Mouse (Mus musculus) heart, embryonic 14.5 days (tissue): Measurements from ENCODE around the gene Zbtb17. TPM values are rescaled to one million over a fixed set of nuclear protein-coding genes. Genes with fewer than 3 reads are reported as not detected.
A peak's percentile ranks its signal among the peaks of the same experiment; 100 is the strongest.

ENCODE experiments used
- ATAC-seq: fragments of 200-750 bp; cut with Nextera tagmentation; 2 replicates; pipeline ENCODE4 v1.8.0; 2017; ENCODE audit warnings: low read depth, moderate TSS enrichment; ENCODE audit not compliant: insufficient number of reproducible peaks, insufficient read depth, low FRiP score
- H3K27ac ChIP-seq, 2 experiments: fragments of 200-500 bp in 1 of 2; fragments of 300-500 bp in 1 of 2; sonication (generic) in 1 of 2; replicated peaks in 1 of 2; 2 replicates each; pipeline ENCODE4 v1.5.1; 2012 to 2014; ENCODE audit warnings: low read depth in 2 of 2, low read length in 2 of 2, control low read depth in 1 of 2, mild to moderate bottlenecking in 1 of 2, mixed read lengths in 1 of 2; ENCODE audit not compliant: control insufficient read depth in 1 of 2, insufficient read depth in 1 of 2
- H3K27me3 ChIP-seq: fragments of 300-500 bp; sonication (generic); 2 replicates; pipeline ENCODE4 v1.6.1; 2014; ENCODE audit warnings: mild to moderate bottlenecking, low read length, control low read depth; ENCODE audit not compliant: control insufficient read depth, insufficient read depth
- H3K36me3 ChIP-seq: fragments of 300-500 bp; sonication (generic); 2 replicates; pipeline ENCODE4 v1.6.1; 2014; ENCODE audit warnings: mild to moderate bottlenecking, control low read depth, low read length, mixed read lengths; ENCODE audit not compliant: control insufficient read depth, insufficient read depth
- H3K4me1 ChIP-seq, 2 experiments: fragments of 200-500 bp in 1 of 2; fragments of 300-500 bp in 1 of 2; sonication (generic) in 1 of 2; 2 replicates each; pipeline ENCODE4 v1.6.1; 2012 to 2014; ENCODE audit warnings: low read length in 2 of 2, control low read depth in 1 of 2, mixed read lengths in 1 of 2; ENCODE audit not compliant: control insufficient read depth in 2 of 2, insufficient read depth in 2 of 2
- H3K4me2 ChIP-seq: fragments of 300-500 bp; sonication (generic); 2 replicates; pipeline ENCODE4 v1.6.1; 2014; ENCODE audit warnings: mild to moderate bottlenecking, low read length
- H3K4me3 ChIP-seq, 2 experiments: fragments of 200-500 bp in 1 of 2; fragments of 300-500 bp in 1 of 2; sonication (generic) in 1 of 2; 2 replicates each; pipeline ENCODE4 v1.5.1; 2012 to 2014; ENCODE audit warnings: low read length in 2 of 2, mild to moderate bottlenecking in 2 of 2, control low read depth in 1 of 2, low read depth in 1 of 2, moderate library complexity in 1 of 2; ENCODE audit not compliant: control insufficient read depth in 1 of 2, insufficient read depth in 1 of 2
- H3K9ac ChIP-seq: fragments of 300-500 bp; sonication (generic); 2 replicates; pipeline ENCODE4 v1.6.1; 2014; ENCODE audit warnings: mild to moderate bottlenecking, low read length
- H3K9me3 ChIP-seq: fragments of 300-500 bp; sonication (generic); 2 replicates; pipeline ENCODE4 v1.6.1; 2016; ENCODE audit warnings: low read length, control low read depth; ENCODE audit not compliant: control insufficient read depth
- WGBS: fragments of 180-500 bp; shearing (Covaris S2); extraction: QIAGEN DNeasy Blood & Tissue Kit; methylation state at CpG from one replicate; pipeline ENCODE4 v1.1.7; 2014; 5-methylcytosine and 5-hydroxymethylcytosine counted together
- polyA plus RNA-seq: library from polyadenylated mRNA; unstranded; fragments of >200 nt; fragmentation: Nextera tagmentation; extraction: Ambion mirVana; gene quantifications from 2 replicates; pipeline ENCODE4 v1.2.1, GENCODE M21; 2014

Gene Zbtb17
- polyA plus RNA-seq, 1 experiment from 2014 or later = 18.8 TPM

- no peak overlapping the region for H3K4me2 ChIP-seq
- H3K9ac ChIP-seq = no peak overlapping the region
- no peak overlapping the region for H3K4me3 ChIP-seq
- no peak for ATAC-seq
- H3K27ac ChIP-seq = no peak overlapping the region
- H3K4me1 ChIP-seq = no peaks in the 10 kb centered on the region
- H3K9me3 ChIP-seq = no peaks in the 10 kb centered on the region
- H3K27me3 ChIP-seq = no peaks in the 10 kb centered on the region
- peaks cover 97% of the 10 kb centered on the region for H3K36me3 ChIP-seq
- 94% methylated on average over 32 of the region's 32 CpGs for WGBS
Observed at GRCm38 (mm10) chr4:141478794-141479193, 34.3 kb downstream of the Zbtb17 start.

- Histone ChIP-seq H3K27ac (no peak overlapping the region), H3K9me3 (no peaks in the 10 kb centered on the region), H3K27me3 (no peaks in the 10 kb centered on the region), H3K4me2 (no peak overlapping the region), H3K4me1 (no peaks in the 10 kb centered on the region), H3K9ac (no peak overlapping the region), H3K4me3 (no peak overlapping the region), H3K36me3 (peaks cover 97% of the 10 kb centered on the region)
- ATAC-seq = no peak
- 94% methylated on average over 8 of the region's 8 CpGs for WGBS
Observed at GRCm38 (mm10) chr4:141479411-141479810, 35.0 kb downstream of the Zbtb17 start.

- WGBS = 62% methylated on average over 11 of the region's 11 CpGs
Observed at GRCm38 (mm10) chr4:141484071-141484470, 39.6 kb downstream of the Zbtb17 start.

DNA sequence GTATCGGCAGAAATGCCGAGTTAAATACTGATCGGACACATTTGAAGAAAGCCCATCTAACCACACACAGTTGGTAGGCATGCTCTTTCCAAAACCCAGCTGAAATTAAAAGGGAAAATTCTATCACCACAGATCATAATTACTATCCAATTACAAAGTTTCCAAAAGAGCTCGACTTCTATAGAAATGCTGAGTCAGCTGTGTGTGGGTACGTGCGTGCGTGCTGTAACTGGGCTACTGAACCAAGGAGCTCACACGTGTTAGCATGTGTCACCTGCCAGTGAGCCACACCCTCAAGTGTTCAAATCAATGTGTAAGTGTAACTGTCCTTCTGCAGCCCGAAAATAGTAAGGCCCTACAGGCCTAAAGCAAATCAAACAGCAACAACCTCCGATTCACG, 43.1 kb downstream of the Zbtb17 start:
- Histone ChIP-seq H3K9ac (no peak overlapping the region), H3K4me2 (no peak overlapping the region), H3K36me3 (peaks cover 100% of the 10 kb centered on the region), H3K4me3 (no peak overlapping the region), H3K4me1 (no peaks in the 10 kb centered on the region), H3K27ac (no peak overlapping the region), H3K9me3 (no peaks in the 10 kb centered on the region), H3K27me3 (no peaks in the 10 kb centered on the region)
- 95% methylated on average over 11 of the region's 11 CpGs for WGBS
- ATAC-seq = no peak

More at GRCm38 (mm10) chr4:141484071-141484470, 39.6 kb downstream of the Zbtb17 start:
- Histone ChIP-seq H3K27ac (no peak overlapping the region), H3K9ac (no peak overlapping the region), H3K36me3 (peaks cover 97% of the 10 kb centered on the region), H3K4me1 (no peaks in the 10 kb centered on the region), H3K9me3 (no peaks in the 10 kb centered on the region), H3K4me2 (no peak overlapping the region), H3K27me3 (no peaks in the 10 kb centered on the region), H3K4me3 (no peak overlapping the region)
- ATAC-seq = no peak

DNA sequence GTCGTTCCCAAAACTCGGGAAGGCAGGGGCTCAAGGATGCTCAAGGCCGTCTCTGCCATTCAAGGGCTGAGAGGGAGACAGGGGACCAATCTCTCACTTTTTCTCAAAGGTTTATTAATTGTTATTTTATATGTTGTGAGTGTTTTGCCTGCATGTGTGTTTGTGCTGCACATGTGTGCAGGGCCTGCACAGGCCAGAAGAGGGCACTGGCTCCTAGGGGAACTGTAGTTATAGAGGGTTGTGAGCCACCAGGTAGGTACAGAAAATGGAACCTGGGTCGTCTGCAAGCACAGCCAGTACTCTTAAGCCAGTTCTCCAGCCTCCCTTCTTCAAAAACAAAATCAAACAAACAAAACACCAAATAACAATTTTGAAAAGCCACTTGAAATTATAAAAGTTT, 44.2 kb downstream of the Zbtb17 start:
- 97% methylated on average over 4 of the region's 4 CpGs for WGBS
- no peak overlapping the region for H3K9ac ChIP-seq
- peaks cover 100% of the 10 kb centered on the region for H3K36me3 ChIP-seq

GRCm38 (mm10) chr4:141500637-141501036, 56.2 kb downstream of the Zbtb17 start:
- no peak overlapping the region for H3K4me3 ChIP-seq
- peaks cover 17 to 20% of the 10 kb centered on the region in 2 experiments for H3K4me1 ChIP-seq
- H3K27me3 ChIP-seq = no peaks in the 10 kb centered on the region
- H3K9me3 ChIP-seq = no peaks in the 10 kb centered on the region
- 53% methylated on average over 4 of the region's 4 CpGs for WGBS
- no peak for ATAC-seq
- peak overlapping the region; percentile 48; the same call in 1 of the 2 replicates for H3K9ac ChIP-seq
- peak overlapping the region; percentile 8 to 44; a peak in 2 of 4 replicates for H3K27ac ChIP-seq
- 0 out of 2 replicates have a peak, but pooled peaks cover 5% of the 10 kb centered on the region for H3K36me3 ChIP-seq
- no peak overlapping the region for H3K4me2 ChIP-seq

More for the DNA sequence above, 44.2 kb downstream of the Zbtb17 start:
- Histone ChIP-seq H3K9me3 (no peaks in the 10 kb centered on the region), H3K4me2 (no peak overlapping the region), H3K4me1 (no peaks in the 10 kb centered on the region), H3K27ac (no peak overlapping the region), H3K4me3 (no peak overlapping the region), H3K27me3 (no peaks in the 10 kb centered on the region)
- ATAC-seq = no peak

DNA sequence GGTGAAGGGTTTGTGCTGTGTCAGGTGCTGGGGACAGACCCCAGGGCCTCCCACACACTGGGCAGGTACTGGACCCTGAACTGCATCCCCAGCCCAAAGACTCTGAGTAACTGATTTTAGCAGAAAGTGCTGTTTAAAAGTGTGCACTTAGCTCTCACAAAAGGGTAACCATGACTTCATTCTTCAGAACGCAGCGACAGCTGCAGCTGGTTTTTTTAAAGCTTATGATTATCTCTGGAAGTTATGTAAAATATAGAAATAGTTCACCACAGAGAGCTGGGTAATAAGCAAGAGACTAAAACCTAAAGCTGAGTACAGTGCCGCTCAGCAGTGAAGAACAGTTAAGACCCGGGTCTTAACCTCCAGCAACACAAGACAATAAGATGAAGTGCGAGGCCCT, 56.6 kb downstream of the Zbtb17 start:
- peak overlapping the region; percentile 48; the same call in 1 of the 2 replicates for H3K9ac ChIP-seq
- ATAC-seq = no peak
- 46% methylated on average over 5 of the region's 5 CpGs for WGBS

DNA sequence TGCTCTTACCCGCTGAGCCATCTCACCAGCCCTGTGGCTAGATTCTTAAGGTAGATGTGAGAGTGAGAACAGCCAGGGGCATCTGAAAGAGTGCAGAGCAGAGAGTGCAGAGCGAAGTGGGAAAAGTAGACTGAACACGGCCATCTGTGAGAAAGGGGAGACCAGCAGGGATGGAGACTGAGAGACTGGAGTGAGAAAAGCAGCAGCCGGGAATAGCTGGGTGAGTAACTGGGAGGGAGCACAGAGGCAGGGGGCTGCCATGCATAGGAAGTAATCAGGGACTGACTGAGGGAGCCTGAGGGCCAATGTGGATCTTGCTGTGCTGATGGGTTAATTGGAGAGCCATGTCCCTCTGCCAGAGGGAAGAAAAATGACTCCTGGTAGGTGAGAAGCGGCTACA, 58.3 kb downstream of the Zbtb17 start:
- no peak overlapping the region for H3K4me2 ChIP-seq
- H3K4me3 ChIP-seq = no peak overlapping the region
- ATAC-seq = no peak
- 68% methylated on average over 5 of the region's 5 CpGs for WGBS
- H3K36me3 ChIP-seq = no peaks in the 10 kb centered on the region
- H3K9ac ChIP-seq = no peak overlapping the region
- no peaks in the 10 kb centered on the region for H3K27me3 ChIP-seq
- no peak overlapping the region for H3K27ac ChIP-seq
- H3K9me3 ChIP-seq = no peaks in the 10 kb centered on the region
- peaks cover 27 to 39% of the 10 kb centered on the region in 2 experiments for H3K4me1 ChIP-seq

More for the DNA sequence above, 56.6 kb downstream of the Zbtb17 start:
- H3K4me1 ChIP-seq = peaks cover 17 to 24% of the 10 kb centered on the region in 2 experiments
- H3K36me3 ChIP-seq = 0 out of 2 replicates have a peak, but pooled peaks cover 4% of the 10 kb centered on the region
- no peaks in the 10 kb centered on the region for H3K27me3 ChIP-seq
- no peak overlapping the region for H3K4me2 ChIP-seq
- H3K9me3 ChIP-seq = no peaks in the 10 kb centered on the region
- H3K27ac ChIP-seq = peak overlapping the region; percentile 8 to 44; a peak in 2 of 4 replicates
- H3K4me3 ChIP-seq = no peak overlapping the region
